Mouse (Mus musculus) adrenal gland, postnatal 4 days (tissue): Measurements from ENCODE around the gene Pdia6. TPM values are rescaled to one million over a fixed set of nuclear protein-coding genes. Genes with fewer than 3 reads are reported as not detected.

Experiments used
- total RNA-seq, 2 experiments: library from RNA; stranded (reverse); gene quantifications; 2 replicates each; pipeline ENCODE4 v1.2.3; 2021

Gene Pdia6
- total RNA-seq, 2 experiments from 2014 or later: 197 to 217 TPM

Other genes starting within 250 kb of the Pdia6 start
- under 1 TPM; 0.59 to 0.87 TPM for gene Kcnf1, start 89.7 kb upstream of the Pdia6 start, total RNA-seq
- 1 to 10 TPM; 1.3 to 2.2 TPM for gene Atp6v1c2, start 62.8 kb downstream of the Pdia6 start, total RNA-seq
- gene Nol10, start 81.9 kb downstream of the Pdia6 start, total RNA-seq: 10 to 100 TPM; 15.3 to 15.4 TPM